Mouse (Mus musculus): ENCODE measurements around the gene Ets1.

DNA sequence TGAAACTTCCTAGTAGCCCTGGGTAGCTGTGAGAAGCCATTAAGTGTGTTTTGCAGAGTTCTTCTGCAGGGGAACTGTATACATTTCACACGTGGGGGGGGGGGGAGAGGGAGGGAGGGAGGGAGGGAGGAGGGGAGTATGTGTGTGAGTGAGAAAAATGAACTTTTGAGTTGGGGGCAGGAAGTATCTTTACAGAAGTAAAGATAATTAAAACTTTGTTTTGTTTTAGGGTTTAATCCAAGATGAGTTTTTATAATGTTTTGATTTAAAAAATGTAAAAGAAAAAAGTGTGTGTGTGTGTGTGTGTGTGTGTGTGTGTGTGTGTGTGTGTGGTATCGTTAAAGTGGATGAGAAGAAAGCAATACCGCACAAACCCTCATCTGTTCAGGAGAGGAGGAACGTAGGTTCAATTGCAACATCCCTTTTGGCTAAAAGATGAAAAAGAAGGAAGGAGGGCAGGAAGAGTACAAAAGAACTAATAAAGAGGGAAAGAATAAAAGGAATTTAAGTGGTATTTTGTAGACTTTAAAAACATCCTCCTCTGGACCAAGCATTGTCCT lies 66.9 kb downstream of the Ets1 start:
- TF ChIP-seq CTCF (IDR thresholded peaks at IDR 0.05; ENCODE audit: low read depth, low read length) (no peak), GATA1 (IDR thresholded peaks at IDR 0.05; ENCODE audit: borderline replicate concordance, low read length) (no peak), GATA2 (IDR thresholded peaks at IDR 0.05; ENCODE audit: borderline replicate concordance, low read depth, low read length) (no peak), TAL1 (conservative IDR thresholded peaks at IDR 0.05; ENCODE audit: low read depth, low read length) (no peak), POLR2AphosphoS5 (IDR thresholded peaks at IDR 0.05; ENCODE audit: insufficient replicate concordance, low read depth, low read length) (no peak)

Measured in G1E (cell line).